Mouse (Mus musculus): ENCODE measurements around the gene Tex12. TPM values are rescaled to one million over a fixed set of nuclear protein-coding genes. Genes with fewer than 3 reads are reported as not detected.

Tex12 gene
- polyA plus RNA-seq, 1 experiment from 2014 or later, result not detected

DNA sequence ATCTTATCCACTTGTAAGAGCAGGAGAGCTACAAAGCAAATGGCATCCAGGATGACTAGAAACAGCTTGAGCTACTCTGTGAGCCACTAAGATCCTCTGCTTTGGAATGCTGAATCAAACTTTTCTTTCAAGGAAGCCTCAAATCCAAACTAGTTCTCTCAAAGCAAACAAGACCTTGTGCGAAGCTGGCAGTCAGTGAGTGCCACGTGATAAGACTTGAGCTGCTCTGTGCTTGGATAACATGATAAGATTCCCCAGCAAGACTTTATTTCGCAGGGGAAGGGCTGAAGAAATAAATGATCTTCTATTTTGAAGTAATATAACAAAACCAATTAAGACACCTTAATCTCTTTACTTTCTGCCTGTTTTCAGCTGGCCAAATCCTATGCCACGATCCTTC, 4.8 kb upstream of the Tex12 start:
- WGBS, result 22% methylated on average over 4 of the region's 4 CpGs
- H3K4me1 ChIP-seq (replicated peaks; ENCODE audit: control insufficient read depth, insufficient read depth, low read length), result no peaks in the 10 kb centered on the region
- no peak for ATAC-seq (ENCODE audit: low read depth)
- no peak overlapping the region for H3K9ac ChIP-seq (ENCODE audit: low read length)
- no peaks in the 10 kb centered on the region for H3K9me3 ChIP-seq (ENCODE audit: control insufficient read depth, low read length)
- no peak overlapping the region for H3K4me2 ChIP-seq (ENCODE audit: low read depth, low read length)
- H3K27ac ChIP-seq (ENCODE audit: low read length), result no peak overlapping the region
- no peak overlapping the region for H3K4me3 ChIP-seq (ENCODE audit: low read length)
- H3K27me3 ChIP-seq (ENCODE audit: control insufficient read depth, insufficient read depth, low read depth, low read length), result no peaks in the 10 kb centered on the region
- H3K36me3 ChIP-seq (ENCODE audit: control insufficient read depth, insufficient read depth, low read length), result no peaks in the 10 kb centered on the region

DNA sequence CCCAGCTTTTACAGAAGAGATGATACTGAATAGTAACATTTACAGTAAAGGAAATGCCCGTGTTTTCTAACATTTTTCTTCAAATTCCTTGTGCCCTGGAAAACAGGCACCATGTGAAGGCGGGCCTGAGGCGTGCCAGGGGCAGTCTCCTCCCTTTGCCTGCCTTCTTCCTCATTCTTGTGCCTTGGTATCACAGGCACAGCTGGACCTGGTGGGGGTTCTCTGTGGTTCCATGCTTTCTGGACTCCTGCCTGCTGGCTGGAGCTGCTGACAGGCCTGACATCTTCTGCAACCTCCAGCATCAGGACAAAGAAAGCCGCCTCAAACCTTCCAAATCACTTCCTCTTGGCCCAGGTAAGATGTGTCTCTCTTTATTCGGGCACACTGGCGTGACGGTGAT, 4.0 kb upstream of the Tex12 start:
- no peak overlapping the region for H3K4me2 ChIP-seq (ENCODE audit: low read depth, low read length)
- no peaks in the 10 kb centered on the region for H3K4me1 ChIP-seq (replicated peaks; ENCODE audit: control insufficient read depth, insufficient read depth, low read length)
- WGBS, result 71% methylated on average over 7 of the region's 7 CpGs
- no peak for ATAC-seq (ENCODE audit: low read depth)
- H3K27me3 ChIP-seq (ENCODE audit: control insufficient read depth, insufficient read depth, low read depth, low read length), result no peaks in the 10 kb centered on the region
- H3K9ac ChIP-seq (ENCODE audit: low read length), result no peak overlapping the region
- H3K36me3 ChIP-seq (ENCODE audit: control insufficient read depth, insufficient read depth, low read length), result no peaks in the 10 kb centered on the region
- no peaks in the 10 kb centered on the region for H3K9me3 ChIP-seq (ENCODE audit: control insufficient read depth, low read length)
- H3K4me3 ChIP-seq (ENCODE audit: low read length), result no peak overlapping the region
- H3K27ac ChIP-seq (ENCODE audit: low read length), result no peak overlapping the region

DNA sequence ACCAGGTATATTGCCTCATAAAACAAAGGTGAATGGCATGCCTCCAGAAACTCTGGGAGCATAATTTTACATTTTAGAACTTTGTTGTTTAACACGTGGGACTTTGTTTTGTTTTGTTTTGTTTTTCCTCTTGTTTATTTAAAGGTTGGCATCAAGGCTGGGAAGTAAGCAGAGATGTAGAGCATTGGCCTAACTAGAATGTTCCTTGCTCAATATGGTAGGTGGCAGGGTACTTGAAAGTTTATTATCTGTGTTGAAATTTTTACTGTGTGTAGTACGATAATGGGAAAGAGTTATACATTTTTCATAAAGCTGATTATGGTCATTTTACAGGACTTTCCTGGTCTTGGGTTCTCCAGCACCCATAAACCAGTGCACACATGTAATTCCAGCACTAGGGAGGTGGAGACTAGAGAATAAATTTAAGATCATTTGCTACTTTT, 814 bp upstream of the Tex12 start:
- no peaks in the 10 kb centered on the region for H3K9me3 ChIP-seq (ENCODE audit: control insufficient read depth, low read length)
- no peaks in the 10 kb centered on the region for H3K36me3 ChIP-seq (ENCODE audit: control insufficient read depth, insufficient read depth, low read length)
- H3K27ac ChIP-seq (ENCODE audit: low read length), result no peak overlapping the region
- 66% methylated on average over 2 of the region's 2 CpGs for WGBS
- H3K4me3 ChIP-seq (ENCODE audit: low read length), result no peak overlapping the region
- H3K27me3 ChIP-seq (ENCODE audit: control insufficient read depth, insufficient read depth, low read depth, low read length), result no peaks in the 10 kb centered on the region
- H3K9ac ChIP-seq (ENCODE audit: low read length), result no peak overlapping the region
- H3K4me1 ChIP-seq (replicated peaks; ENCODE audit: control insufficient read depth, insufficient read depth, low read length), result no peaks in the 10 kb centered on the region
- H3K4me2 ChIP-seq (ENCODE audit: low read depth, low read length), result no peak overlapping the region
- no peak for ATAC-seq (ENCODE audit: low read depth)

DNA sequence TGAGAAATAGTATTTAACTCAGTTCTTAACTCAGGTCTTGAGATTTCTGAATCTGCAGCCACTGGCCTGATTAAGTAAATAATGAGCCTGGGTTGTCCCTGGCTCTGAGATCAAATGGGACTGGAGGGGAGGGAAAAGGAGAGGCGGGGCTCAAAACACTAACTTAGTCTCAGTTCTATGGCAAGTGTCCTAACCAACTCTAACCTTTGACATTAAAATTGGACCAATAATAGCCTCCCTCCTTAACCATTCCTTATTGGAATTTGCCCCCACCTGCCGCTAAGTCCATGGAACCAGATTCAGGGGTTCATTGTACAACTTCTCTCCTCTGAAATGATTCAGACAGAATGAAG, 6.1 kb downstream of the Tex12 start, which contains the start of gene Bco2:
Gene Bco2, minus strand, starts transcription at position 88 of the 353 bp plus-strand sequence.
- Histone ChIP-seq H3K4me3 (ENCODE audit: low read length) (no peak within 1 kb of the TSS), H3K9me3 (ENCODE audit: control insufficient read depth, low read length) (no peaks in the 10 kb centered on the region), H3K4me2 (ENCODE audit: low read depth, low read length) (peak within 1 kb of the TSS; percentile 21), H3K36me3 (ENCODE audit: control insufficient read depth, insufficient read depth, low read length) (no peaks in the 10 kb centered on the region), H3K27ac (ENCODE audit: low read length) (no peak within 1 kb of the TSS), H3K27me3 (ENCODE audit: control insufficient read depth, insufficient read depth, low read depth, low read length) (no peaks in the 10 kb centered on the region), H3K9ac (ENCODE audit: low read length) (no peak within 1 kb of the TSS), H3K4me1 (replicated peaks; ENCODE audit: control insufficient read depth, insufficient read depth, low read length) (no peaks in the 10 kb centered on the region)
- ATAC-seq (ENCODE audit: low read depth), result no peak
- 40% methylated on average over 2 of the region's 2 CpGs for WGBS

DNA sequence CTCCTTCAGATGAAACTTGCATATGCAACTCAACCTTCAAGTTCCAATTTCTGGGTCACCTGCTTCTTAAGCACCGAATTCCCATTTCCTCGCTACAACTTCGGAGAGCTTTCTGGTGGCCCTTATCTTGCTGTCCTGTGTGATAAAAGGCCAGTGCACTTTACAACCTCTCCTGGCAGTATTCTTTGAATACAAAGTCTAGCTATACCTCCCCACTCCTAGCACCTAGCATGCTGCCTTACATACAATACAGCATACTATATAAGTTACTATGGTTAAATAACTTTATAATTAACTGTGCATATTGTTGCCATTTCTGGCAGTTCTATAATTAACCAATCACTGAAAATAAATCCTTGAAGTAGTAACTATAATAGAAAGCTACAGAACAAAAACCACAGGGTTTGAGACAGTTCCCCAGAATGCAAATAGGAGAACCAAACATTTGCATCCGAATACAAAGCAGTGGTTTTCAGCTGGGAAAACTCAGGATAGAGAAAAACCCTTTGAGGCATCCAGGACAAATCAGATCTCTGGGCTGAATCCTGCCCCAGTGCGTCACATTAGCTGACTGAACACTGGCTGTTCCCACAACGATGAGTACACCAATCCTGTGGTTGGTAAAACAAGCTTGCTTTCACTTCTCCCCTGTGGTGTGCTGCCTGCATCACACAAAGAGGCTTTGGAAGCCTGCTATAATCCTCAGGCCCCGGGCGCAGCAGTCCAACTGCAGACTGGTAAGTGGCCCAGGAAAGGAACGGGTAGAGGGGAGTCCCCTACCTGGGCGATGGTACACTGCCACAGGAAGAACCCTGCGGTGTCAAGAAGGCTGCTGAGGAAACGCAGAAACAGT, 6.7 kb downstream of the Tex12 start, which contains the start of gene Il18:
Gene Il18, plus strand, starts transcription at position 587 of the 853 bp plus-strand sequence.
- Histone ChIP-seq H3K27ac (ENCODE audit: low read length) (no peak within 1 kb of the TSS), H3K4me3 (ENCODE audit: low read length) (no peak within 1 kb of the TSS), H3K9me3 (ENCODE audit: control insufficient read depth, low read length) (no peaks in the 10 kb centered on the region), H3K36me3 (ENCODE audit: control insufficient read depth, insufficient read depth, low read length) (no peaks in the 10 kb centered on the region), H3K4me1 (replicated peaks; ENCODE audit: control insufficient read depth, insufficient read depth, low read length) (no peaks in the 10 kb centered on the region), H3K27me3 (ENCODE audit: control insufficient read depth, insufficient read depth, low read depth, low read length) (no peaks in the 10 kb centered on the region), H3K4me2 (ENCODE audit: low read depth, low read length) (peak within 1 kb of the TSS; percentile 21), H3K9ac (ENCODE audit: low read length) (no peak within 1 kb of the TSS)
- no peak for ATAC-seq (ENCODE audit: low read depth)
- 29% methylated on average over 12 of the region's 12 CpGs for WGBS

DNA sequence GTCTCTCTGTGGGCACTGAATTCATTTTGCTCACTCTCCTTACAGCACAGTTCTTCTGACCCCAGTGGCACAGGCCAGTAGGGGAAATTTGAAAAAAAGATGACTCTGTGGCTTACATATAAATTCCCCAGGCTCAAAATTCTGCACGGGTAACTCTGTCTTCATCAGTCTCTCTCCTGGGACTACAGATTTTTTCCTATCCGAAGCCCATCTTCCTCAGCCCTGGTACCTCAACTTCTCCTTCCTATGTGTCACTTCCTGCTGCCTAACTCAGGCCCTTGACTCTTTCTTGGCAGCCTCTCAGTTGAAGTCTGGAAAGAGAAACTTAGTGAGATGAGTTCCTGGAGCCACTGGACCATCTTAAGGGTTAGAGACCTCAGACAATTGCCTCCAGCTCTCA, 7.6 kb downstream of the Tex12 start:
- H3K4me3 ChIP-seq (ENCODE audit: low read length), result no peak overlapping the region
- no peaks in the 10 kb centered on the region for H3K4me1 ChIP-seq (replicated peaks; ENCODE audit: control insufficient read depth, insufficient read depth, low read length)
- no peak overlapping the region for H3K9ac ChIP-seq (ENCODE audit: low read length)
- no peak for ATAC-seq (ENCODE audit: low read depth)
- H3K9me3 ChIP-seq (ENCODE audit: control insufficient read depth, low read length), result no peaks in the 10 kb centered on the region
- no peak overlapping the region for H3K4me2 ChIP-seq (ENCODE audit: low read depth, low read length)
- H3K36me3 ChIP-seq (ENCODE audit: control insufficient read depth, insufficient read depth, low read length), result no peaks in the 10 kb centered on the region
- H3K27me3 ChIP-seq (ENCODE audit: control insufficient read depth, insufficient read depth, low read depth, low read length), result no peaks in the 10 kb centered on the region
- WGBS, result 70% methylated on average over 2 of the region's 2 CpGs
- no peak overlapping the region for H3K27ac ChIP-seq (ENCODE audit: low read length)

DNA sequence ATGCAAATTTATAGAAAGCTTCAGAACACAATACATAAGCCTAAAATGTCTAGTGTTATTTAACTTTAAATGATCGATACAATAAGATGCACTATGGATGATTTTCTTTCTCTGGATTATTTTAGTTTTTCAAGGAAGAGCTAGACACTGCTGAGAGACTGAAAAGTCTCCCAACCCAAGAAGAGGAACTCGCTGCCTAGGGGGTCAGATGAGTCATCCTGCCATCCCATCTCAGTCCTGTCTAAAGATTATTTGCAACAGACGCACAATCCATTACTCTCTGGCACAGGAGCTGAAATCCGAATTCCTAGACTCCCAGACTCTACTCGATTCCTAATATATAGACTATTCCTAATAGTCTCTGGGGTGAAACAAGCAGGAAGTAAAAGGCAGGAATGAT, 8.9 kb downstream of the Tex12 start:
- 59% methylated on average over 5 of the region's 5 CpGs for WGBS
- ATAC-seq (ENCODE audit: low read depth), result no peak

DNA sequence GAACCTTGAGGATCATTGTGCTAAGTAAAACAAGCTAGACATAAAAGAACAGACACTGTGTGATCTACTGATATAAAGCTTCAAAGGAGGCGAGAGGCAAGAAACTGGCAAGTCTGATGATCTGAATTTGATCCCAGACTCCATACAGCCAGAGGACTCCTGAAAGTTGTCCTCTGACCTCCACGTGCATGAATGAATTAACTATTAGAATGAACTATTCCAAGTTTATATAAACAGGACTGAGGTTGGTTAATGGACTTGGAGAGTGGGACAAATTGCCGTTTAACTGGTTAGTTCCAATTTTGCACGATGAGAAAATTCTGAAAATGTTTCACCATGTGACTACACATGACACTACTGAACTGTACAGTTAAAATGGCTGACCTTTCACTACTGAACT, 12.2 kb downstream of the Tex12 start:
- 47% methylated on average over 4 of the region's 4 CpGs for WGBS
- Histone ChIP-seq H3K4me3 (ENCODE audit: low read length) (no peak overlapping the region), H3K27ac (ENCODE audit: low read length) (no peak overlapping the region), H3K4me1 (replicated peaks; ENCODE audit: control insufficient read depth, insufficient read depth, low read length) (no peaks in the 10 kb centered on the region), H3K27me3 (ENCODE audit: control insufficient read depth, insufficient read depth, low read depth, low read length) (no peaks in the 10 kb centered on the region), H3K36me3 (ENCODE audit: control insufficient read depth, insufficient read depth, low read length) (no peaks in the 10 kb centered on the region), H3K4me2 (ENCODE audit: low read depth, low read length) (no peak overlapping the region), H3K9me3 (ENCODE audit: control insufficient read depth, low read length) (no peaks in the 10 kb centered on the region), H3K9ac (ENCODE audit: low read length) (no peak overlapping the region)
- no peak for ATAC-seq (ENCODE audit: low read depth)

More for the DNA sequence above, 8.9 kb downstream of the Tex12 start:
- no peaks in the 10 kb centered on the region for H3K4me1 ChIP-seq (replicated peaks; ENCODE audit: control insufficient read depth, insufficient read depth, low read length)
- no peak overlapping the region for H3K27ac ChIP-seq (ENCODE audit: low read length)
- H3K4me3 ChIP-seq (ENCODE audit: low read length), result no peak overlapping the region
- H3K4me2 ChIP-seq (ENCODE audit: low read depth, low read length), result no peak overlapping the region
- no peak overlapping the region for H3K9ac ChIP-seq (ENCODE audit: low read length)
- H3K36me3 ChIP-seq (ENCODE audit: control insufficient read depth, insufficient read depth, low read length), result no peaks in the 10 kb centered on the region
- no peaks in the 10 kb centered on the region for H3K27me3 ChIP-seq (ENCODE audit: control insufficient read depth, insufficient read depth, low read depth, low read length)
- no peaks in the 10 kb centered on the region for H3K9me3 ChIP-seq (ENCODE audit: control insufficient read depth, low read length)

DNA sequence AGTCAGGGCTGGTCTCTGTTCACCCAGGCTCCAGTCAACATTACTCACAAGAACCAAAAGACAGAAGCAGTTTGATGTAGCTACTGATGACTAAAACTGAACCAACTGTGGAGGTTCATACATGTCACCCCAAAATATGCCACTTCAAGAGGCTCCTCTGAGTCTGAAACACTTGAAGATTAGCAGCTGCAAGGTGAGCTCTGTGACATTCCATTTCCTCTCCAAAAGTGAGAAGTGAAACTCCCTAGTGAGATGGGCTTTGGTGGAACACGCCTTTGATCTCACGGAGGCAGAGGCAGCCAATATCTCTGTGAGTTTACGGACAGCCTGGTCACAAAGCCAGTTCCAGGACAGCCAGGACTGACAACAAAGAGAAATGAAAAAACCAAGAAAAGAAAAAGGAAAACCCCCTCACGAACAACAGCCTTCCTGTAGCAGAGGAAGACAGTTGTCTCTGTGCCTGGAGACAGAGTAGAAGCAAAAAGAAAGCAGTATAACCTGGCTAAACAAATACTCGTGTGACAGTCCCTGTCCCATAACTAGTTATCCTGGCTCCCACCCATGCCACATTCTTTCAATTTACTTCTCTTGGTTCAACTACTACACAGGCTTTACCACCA, 13.2 kb downstream of the Tex12 start:
- Histone ChIP-seq H3K36me3 (ENCODE audit: control insufficient read depth, insufficient read depth, low read length) (no peaks in the 10 kb centered on the region), H3K27me3 (ENCODE audit: control insufficient read depth, insufficient read depth, low read depth, low read length) (no peaks in the 10 kb centered on the region), H3K4me1 (replicated peaks; ENCODE audit: control insufficient read depth, insufficient read depth, low read length) (no peaks in the 10 kb centered on the region), H3K9me3 (ENCODE audit: control insufficient read depth, low read length) (no peaks in the 10 kb centered on the region), H3K4me3 (ENCODE audit: low read length) (no peak overlapping the region), H3K27ac (ENCODE audit: low read length) (no peak overlapping the region), H3K4me2 (ENCODE audit: low read depth, low read length) (no peak overlapping the region), H3K9ac (ENCODE audit: low read length) (no peak overlapping the region)
- no peak for ATAC-seq (ENCODE audit: low read depth)
- 19% methylated on average over 5 of the region's 5 CpGs for WGBS

All from lung, embryonic 16.5 days (tissue).